Mouse (Mus musculus): Measurements from ENCODE around the gene Mecr. TPM values are rescaled to one million over a fixed set of nuclear protein-coding genes. Genes with fewer than 3 reads are reported as not detected.

Gene Mecr
- polyA plus RNA-seq, 1 experiment from 2014 or later, result 58.6 TPM

DNA sequence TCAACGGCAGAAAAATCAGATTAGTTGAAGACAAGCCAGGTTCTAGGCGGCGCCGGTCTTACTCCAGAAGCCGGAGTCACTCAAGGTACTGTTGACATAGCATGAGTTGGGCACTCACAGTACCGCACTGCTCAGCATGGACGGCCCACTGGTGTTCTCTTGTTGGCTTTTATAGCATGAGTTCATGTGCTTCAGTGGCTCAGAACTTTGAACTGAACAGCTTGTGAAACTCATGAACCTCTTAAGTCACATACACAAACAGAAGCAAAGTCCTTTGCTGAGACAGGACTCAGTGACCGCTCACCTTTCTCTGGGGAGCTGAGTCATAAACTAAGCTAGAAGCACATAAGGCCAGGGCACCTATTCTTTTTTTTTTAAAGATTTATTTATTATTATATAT is 54.5 kb downstream of the Mecr start:
- Histone ChIP-seq H3K27ac (no peak overlapping the region), H3K9ac (no peak overlapping the region), H3K27me3 (no peaks in the 10 kb centered on the region), H3K4me2 (no peak overlapping the region), H3K9me3 (no peaks in the 10 kb centered on the region), H3K4me1 (no peaks in the 10 kb centered on the region), H3K36me3 (peaks cover 83% of the 10 kb centered on the region), H3K4me3 (no peak overlapping the region)
- ATAC-seq (ENCODE audit: insufficient number of reproducible peaks, insufficient read depth, low FRiP score, low TSS enrichment, low read depth), result no peak
- WGBS, result 93% methylated on average over 8 of the region's 8 CpGs

DNA sequence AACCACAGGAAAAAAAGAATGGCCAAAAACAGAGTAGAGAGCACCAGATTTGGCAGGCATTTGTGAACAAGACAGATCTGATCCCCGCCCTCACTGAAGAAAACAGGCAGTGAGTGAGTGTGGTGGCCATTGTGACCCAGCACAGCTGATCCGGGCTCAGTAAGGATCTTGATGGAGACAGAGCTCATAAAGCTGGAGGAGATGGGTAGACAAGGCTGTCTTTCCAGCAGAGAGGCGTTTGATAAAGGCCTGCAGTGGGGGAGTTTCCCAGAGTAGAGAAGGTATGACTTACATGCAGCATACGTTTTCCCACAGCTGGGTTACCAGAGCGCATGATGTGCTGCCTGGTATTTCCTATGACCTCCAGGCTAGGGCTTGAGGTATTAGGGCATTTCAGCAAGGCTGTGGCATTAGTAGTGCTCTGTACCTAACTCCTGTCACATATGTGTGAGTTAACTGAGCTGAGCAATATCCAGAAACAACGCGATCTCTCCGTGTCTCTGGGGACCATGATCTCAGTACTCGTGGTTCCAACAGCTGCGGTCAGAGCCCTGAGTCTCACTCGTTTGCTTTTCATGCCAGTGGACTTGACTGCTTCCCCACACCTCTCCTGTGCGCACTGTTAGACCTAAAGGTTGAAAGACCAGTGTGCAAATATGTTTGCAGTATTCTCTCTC is 55.4 kb downstream of the Mecr start:
- no peak overlapping the region for H3K4me3 ChIP-seq
- ATAC-seq (ENCODE audit: insufficient number of reproducible peaks, insufficient read depth, low FRiP score, low TSS enrichment, low read depth), result no peak
- no peak overlapping the region for H3K27ac ChIP-seq
- 84% methylated on average over 12 of the region's 12 CpGs for WGBS
- H3K9me3 ChIP-seq, result no peaks in the 10 kb centered on the region
- no peak overlapping the region for H3K4me2 ChIP-seq
- no peaks in the 10 kb centered on the region for H3K4me1 ChIP-seq
- peaks cover 76% of the 10 kb centered on the region for H3K36me3 ChIP-seq
- H3K27me3 ChIP-seq, result no peaks in the 10 kb centered on the region
- no peak overlapping the region for H3K9ac ChIP-seq

DNA sequence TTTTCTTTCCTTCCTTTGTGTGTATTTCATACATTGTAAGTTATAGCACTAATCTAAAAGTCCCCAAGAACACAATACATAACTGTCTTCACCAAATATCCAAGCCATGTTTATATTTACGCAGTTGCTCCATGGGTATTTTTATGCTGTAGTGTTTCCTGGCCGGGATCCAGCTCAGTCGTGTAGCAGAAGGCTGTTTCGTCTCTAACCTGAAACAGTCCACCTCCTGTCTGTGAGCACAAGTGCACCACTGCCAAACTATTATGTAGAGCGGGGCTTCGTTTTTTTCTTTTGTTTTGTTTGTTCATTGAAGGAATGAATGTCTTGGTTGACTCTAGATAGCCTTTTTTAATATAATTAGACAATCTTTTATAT is 55.9 kb downstream of the Mecr start:
- H3K4me2 ChIP-seq, result no peak overlapping the region
- H3K4me3 ChIP-seq, result no peak overlapping the region
- no peaks in the 10 kb centered on the region for H3K4me1 ChIP-seq
- H3K27ac ChIP-seq, result no peak overlapping the region
- no peak overlapping the region for H3K9ac ChIP-seq
- H3K36me3 ChIP-seq, result peaks cover 76% of the 10 kb centered on the region
- WGBS, result 72% methylated on average over 6 of the region's 6 CpGs
- H3K27me3 ChIP-seq, result no peaks in the 10 kb centered on the region
- H3K9me3 ChIP-seq, result no peaks in the 10 kb centered on the region
- no peak for ATAC-seq (ENCODE audit: insufficient number of reproducible peaks, insufficient read depth, low FRiP score, low TSS enrichment, low read depth)

DNA sequence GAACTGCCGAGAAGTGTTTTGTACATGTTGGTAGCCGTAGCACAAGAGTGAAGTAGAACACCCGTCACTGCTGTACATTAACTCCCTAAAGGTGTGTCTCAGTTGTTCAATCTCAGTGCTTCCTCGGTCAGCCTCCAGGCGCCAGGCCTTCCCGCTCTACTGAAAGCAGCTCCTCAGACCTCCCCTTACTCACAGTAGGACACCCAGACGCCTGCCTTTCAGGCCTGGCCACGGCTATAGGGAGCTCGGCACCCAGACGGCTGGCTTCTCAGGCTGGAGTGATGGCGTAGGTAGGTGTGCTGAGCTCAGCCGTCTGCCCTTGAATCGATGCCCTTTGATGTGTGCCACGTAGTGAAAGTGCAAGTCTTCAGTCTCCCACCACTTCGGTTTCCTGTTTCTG is 57.8 kb downstream of the Mecr start:
- no peak overlapping the region for H3K9ac ChIP-seq
- H3K4me2 ChIP-seq, result no peak overlapping the region
- H3K9me3 ChIP-seq, result no peaks in the 10 kb centered on the region
- no peak for ATAC-seq (ENCODE audit: insufficient number of reproducible peaks, insufficient read depth, low FRiP score, low TSS enrichment, low read depth)
- WGBS, result 92% methylated on average over 15 of the region's 15 CpGs
- no peaks in the 10 kb centered on the region for H3K4me1 ChIP-seq
- no peaks in the 10 kb centered on the region for H3K27me3 ChIP-seq
- H3K36me3 ChIP-seq, result peaks cover 78% of the 10 kb centered on the region
- no peak overlapping the region for H3K4me3 ChIP-seq
- H3K27ac ChIP-seq, result no peak overlapping the region

DNA sequence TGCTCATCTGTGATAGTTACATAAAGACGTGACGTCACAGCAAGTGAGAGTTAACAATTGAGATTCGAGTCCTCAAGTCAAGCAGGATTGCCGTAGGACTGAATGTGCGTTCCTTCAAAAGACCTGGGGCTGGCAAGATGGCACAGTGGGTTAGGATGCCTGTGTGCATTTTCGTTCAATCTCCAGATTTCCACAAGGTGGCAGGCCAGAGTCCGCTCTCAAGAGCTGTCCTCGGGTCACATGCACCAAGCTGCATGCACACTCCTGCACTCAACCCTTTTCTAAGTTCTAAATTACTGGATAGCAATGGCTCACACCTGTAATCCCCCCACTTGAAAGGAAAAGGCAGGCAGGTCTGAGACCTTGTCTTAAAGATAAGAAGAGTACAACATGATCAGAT is 61.2 kb downstream of the Mecr start:
- Histone ChIP-seq H3K4me1 (no peaks in the 10 kb centered on the region), H3K4me2 (no peak overlapping the region), H3K9me3 (peaks cover 5% of the 10 kb centered on the region; the same call in 1 of the 2 replicates), H3K27ac (no peak overlapping the region; the same call in 1 of the 2 replicates), H3K36me3 (peaks cover 58% of the 10 kb centered on the region), H3K27me3 (no peaks in the 10 kb centered on the region), H3K9ac (no peak overlapping the region), H3K4me3 (no peak overlapping the region)
- WGBS, result 52% methylated on average over 8 of the region's 8 CpGs
- ATAC-seq (ENCODE audit: insufficient number of reproducible peaks, insufficient read depth, low FRiP score, low TSS enrichment, low read depth), result no peak

DNA sequence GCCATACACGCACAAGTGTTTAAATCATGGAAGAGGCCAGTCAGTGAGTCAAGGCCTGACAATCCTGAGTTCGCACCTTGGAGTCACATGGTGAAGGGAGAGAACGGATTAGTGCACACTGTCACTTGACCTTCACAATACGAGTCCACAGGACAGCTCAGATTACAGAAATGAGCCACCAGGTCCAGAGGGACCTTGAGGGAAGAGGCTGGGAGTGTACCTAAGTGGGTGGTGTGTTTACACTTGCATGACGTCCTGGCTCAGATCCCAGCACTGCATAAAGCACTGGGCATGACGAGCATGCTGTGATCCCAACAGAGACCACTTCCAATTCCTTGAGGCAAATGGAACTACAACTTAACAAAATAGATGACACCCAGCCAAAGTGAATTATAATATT is 63.2 kb downstream of the Mecr start:
- peaks cover 5% of the 10 kb centered on the region; the same call in 1 of the 2 replicates for H3K9me3 ChIP-seq
- H3K4me1 ChIP-seq, result peaks cover 17% of the 10 kb centered on the region
- 68% methylated on average over 6 of the region's 6 CpGs for WGBS
- no peak for ATAC-seq (ENCODE audit: insufficient number of reproducible peaks, insufficient read depth, low FRiP score, low TSS enrichment, low read depth)
- no peak overlapping the region for H3K27ac ChIP-seq
- H3K36me3 ChIP-seq, result peaks cover 38% of the 10 kb centered on the region
- H3K4me3 ChIP-seq, result no peak overlapping the region
- 0 out of 2 replicates have a peak, but pooled peaks cover 4% of the 10 kb centered on the region for H3K27me3 ChIP-seq
- H3K4me2 ChIP-seq, result no peak overlapping the region
- H3K9ac ChIP-seq, result no peak overlapping the region

DNA sequence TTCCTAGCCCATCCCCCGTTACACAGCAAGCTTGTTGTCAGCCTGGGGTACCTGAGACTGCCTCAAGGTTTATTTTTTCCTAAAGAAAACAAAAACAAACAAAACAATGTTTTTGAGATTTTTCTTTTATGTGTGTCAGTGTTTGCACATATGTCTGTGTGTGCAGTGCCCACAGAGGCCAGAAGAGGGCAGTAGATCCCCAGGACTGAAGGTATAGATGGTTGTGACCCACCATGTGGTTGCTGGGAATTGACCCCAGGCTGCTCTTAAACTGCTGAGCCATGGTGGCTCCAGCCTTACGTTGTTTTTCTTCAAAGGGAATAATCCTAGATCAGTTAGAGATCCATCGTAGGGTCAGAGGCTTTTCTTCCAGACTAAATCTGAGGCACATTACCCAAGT is 64.6 kb downstream of the Mecr start:
- WGBS, result 92% methylated on average over 3 of the region's 3 CpGs
- peaks cover 25% of the 10 kb centered on the region for H3K36me3 ChIP-seq

DNA sequence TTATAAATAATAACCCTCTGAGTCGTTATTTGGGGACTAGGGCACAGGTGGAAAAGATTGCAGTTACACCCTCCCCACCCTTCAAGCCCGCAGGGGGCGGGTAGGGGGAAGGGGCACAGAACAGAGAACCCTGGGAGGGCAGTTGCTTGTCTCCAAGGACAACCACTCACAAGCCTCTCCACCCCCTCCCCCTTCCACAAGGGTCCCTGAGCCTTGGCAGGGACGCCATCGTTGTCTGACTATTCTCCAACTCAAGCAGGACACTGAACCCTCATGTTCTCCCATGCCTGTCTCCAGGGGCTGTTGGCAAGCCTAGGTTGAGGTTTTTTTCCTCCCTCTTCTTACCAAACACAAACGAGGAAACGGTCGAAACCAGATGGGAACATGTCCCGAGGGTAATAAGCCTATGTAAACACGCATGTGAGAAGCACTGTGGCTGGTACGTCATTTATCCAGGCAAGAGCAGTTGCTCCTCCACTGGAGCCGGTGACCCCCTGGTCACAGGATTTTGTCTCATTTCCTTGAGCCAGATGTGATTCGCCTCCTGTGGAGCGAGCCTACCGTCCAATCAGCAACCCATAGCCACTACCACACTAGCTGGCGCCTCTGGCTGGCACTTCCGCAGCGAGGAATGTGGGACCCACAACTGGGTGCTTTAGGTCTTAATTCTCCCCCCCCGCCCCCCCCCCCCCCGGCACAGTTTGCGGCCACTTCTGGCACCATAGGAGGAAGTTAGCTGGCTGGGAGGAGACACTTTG is 67.1 kb downstream of the Mecr start:
- WGBS, result 10% methylated on average over 18 of the region's 21 CpGs
- peak overlapping the region; percentile 48; the same call in 1 of the 2 replicates for H3K27ac ChIP-seq
- 0 out of 2 replicates have a peak overlapping the region, but pooled peaks have one; percentile 6 for H3K4me3 ChIP-seq
- peaks cover 8% of the 10 kb centered on the region; the same call in 1 of the 2 replicates for H3K36me3 ChIP-seq
- H3K27me3 ChIP-seq, result peaks cover 36% of the 10 kb centered on the region
- H3K4me2 ChIP-seq, result peak overlapping the region; percentile 46
- peaks cover 40% of the 10 kb centered on the region for H3K4me1 ChIP-seq
- 0 out of 2 replicates have a peak overlapping the region, but pooled peaks have one; percentile 40 for H3K9ac ChIP-seq
- H3K9me3 ChIP-seq, result peaks cover 5% of the 10 kb centered on the region; the same call in 1 of the 2 replicates
- peak; percentile 48; the same call in 1 of the 2 replicates for ATAC-seq (ENCODE audit: insufficient number of reproducible peaks, insufficient read depth, low FRiP score, low TSS enrichment, low read depth)

More for the DNA sequence above, 64.6 kb downstream of the Mecr start:
- no peak overlapping the region for H3K9ac ChIP-seq
- peaks cover 16% of the 10 kb centered on the region for H3K27me3 ChIP-seq
- no peak for ATAC-seq (ENCODE audit: insufficient number of reproducible peaks, insufficient read depth, low FRiP score, low TSS enrichment, low read depth)
- no peak overlapping the region for H3K27ac ChIP-seq
- peaks cover 17% of the 10 kb centered on the region for H3K4me1 ChIP-seq
- peaks cover 5% of the 10 kb centered on the region; the same call in 1 of the 2 replicates for H3K9me3 ChIP-seq
- H3K4me3 ChIP-seq, result no peak overlapping the region
- H3K4me2 ChIP-seq, result no peak overlapping the region

DNA sequence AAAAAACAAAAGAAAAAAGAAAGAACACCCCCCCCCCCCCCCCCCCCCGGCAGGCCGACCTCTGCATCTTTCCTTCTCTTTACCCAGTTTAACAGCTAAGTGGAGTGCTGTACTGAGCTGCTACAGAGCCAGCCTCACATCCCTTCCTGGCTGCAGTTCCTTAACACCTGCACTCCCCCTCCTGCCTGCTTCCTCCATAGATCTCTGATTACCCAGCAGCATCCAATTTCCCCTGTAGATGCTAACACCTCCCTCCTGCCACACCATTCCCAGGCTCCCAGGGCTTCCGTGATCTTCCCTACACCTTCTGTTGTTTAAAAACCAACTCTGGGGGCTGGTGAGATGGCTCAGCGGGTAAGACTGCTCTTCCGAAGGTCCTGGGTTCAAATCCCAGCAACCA is 68.3 kb downstream of the Mecr start:
- no peak for ATAC-seq (ENCODE audit: insufficient number of reproducible peaks, insufficient read depth, low FRiP score, low TSS enrichment, low read depth)
- H3K4me3 ChIP-seq, result no peak overlapping the region
- H3K9ac ChIP-seq, result no peak overlapping the region
- H3K9me3 ChIP-seq, result peaks cover 5% of the 10 kb centered on the region; the same call in 1 of the 2 replicates
- H3K4me2 ChIP-seq, result no peak overlapping the region
- no peak overlapping the region for H3K27ac ChIP-seq
- peaks cover 51% of the 10 kb centered on the region for H3K4me1 ChIP-seq
- H3K27me3 ChIP-seq, result peaks cover 47% of the 10 kb centered on the region
- 40% methylated on average over 5 of the region's 5 CpGs for WGBS
- H3K36me3 ChIP-seq, result peaks cover 5% of the 10 kb centered on the region; the same call in 1 of the 2 replicates

DNA sequence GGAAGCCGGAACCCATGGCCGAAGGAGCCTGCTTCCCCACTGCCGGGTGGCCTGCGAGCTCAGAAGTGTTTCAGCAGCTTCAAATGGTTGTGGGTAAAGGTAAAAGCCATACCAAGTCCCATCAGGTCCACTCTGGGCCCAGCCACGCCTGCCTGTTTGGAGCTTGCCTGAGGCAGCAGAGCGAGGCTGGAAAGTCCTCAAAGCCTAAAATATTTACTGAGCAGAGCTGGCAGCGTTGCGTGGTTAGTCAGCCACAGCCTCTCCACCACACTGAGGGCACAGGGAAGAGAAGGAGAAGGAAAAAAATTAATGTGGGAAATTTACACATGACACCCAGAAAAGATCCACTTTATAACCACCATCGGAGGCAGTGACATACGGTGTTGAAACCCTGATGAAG is 70.3 kb downstream of the Mecr start:
- no peak for ATAC-seq (ENCODE audit: insufficient number of reproducible peaks, insufficient read depth, low FRiP score, low TSS enrichment, low read depth)
- Histone ChIP-seq H3K36me3 (no peaks in the 10 kb centered on the region), H3K9ac (no peak overlapping the region), H3K9me3 (no peaks in the 10 kb centered on the region), H3K27ac (no peak overlapping the region), H3K27me3 (peaks cover 58% of the 10 kb centered on the region), H3K4me3 (no peak overlapping the region), H3K4me1 (peaks cover 69% of the 10 kb centered on the region), H3K4me2 (no peak overlapping the region)
- WGBS, result 38% methylated on average over 10 of the region's 10 CpGs

DNA sequence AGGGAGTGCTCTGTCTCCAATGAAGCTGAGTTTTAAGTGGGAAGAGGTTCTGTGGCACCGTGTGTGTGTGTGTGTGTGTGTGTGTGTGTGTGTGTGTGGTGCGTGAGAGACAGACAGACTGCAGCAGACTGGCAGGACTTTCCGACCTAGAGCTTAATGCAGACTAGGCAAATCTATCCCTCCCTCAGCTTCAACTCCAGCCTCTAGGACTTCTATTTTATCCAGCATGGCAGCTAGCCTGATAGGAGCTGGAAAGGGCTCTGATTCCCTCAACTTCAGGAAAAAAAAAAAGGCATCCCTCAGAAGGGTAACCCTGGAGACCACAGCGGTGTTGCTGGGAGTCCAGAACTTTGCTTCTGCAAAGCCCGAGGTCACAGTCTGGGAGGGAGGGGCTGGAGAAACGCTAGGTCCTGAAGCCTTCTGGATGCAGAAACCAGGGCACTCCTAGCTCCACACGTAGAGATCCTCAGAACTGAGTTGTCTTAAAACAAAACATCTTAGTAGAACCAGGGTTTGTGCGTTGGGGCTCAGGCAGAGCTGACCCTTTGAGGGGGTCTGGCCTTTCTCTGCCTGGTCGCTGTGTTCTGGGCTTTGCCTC is 70.9 kb downstream of the Mecr start:
- no peak overlapping the region for H3K4me3 ChIP-seq
- H3K27me3 ChIP-seq, result peaks cover 58% of the 10 kb centered on the region
- no peak for ATAC-seq (ENCODE audit: insufficient number of reproducible peaks, insufficient read depth, low FRiP score, low TSS enrichment, low read depth)
- no peaks in the 10 kb centered on the region for H3K9me3 ChIP-seq
- H3K4me1 ChIP-seq, result peaks cover 75% of the 10 kb centered on the region
- 8% methylated on average over 9 of the region's 9 CpGs for WGBS
- no peak overlapping the region for H3K9ac ChIP-seq
- no peak overlapping the region; the same call in 1 of the 2 replicates for H3K27ac ChIP-seq
- H3K4me2 ChIP-seq, result 0 out of 2 replicates have a peak overlapping the region, but pooled peaks have one; percentile 64
- no peaks in the 10 kb centered on the region for H3K36me3 ChIP-seq

Measured in embryonic facial prominence, embryonic 13.5 days (tissue).